Mouse (Mus musculus) adrenal gland, postnatal 14 days (tissue): ENCODE measurements around the gene Ssc4d. TPM values are rescaled to one million over a fixed set of nuclear protein-coding genes. Genes with fewer than 3 reads are reported as not detected.

ENCODE experiments used
- DNase-seq: peaks from one replicate; pipeline ENCODE4 v3.0.0; 2021; ENCODE audit warnings: mixed read lengths
- total RNA-seq: library from RNA; stranded (reverse); gene quantifications from 2 replicates; pipeline ENCODE4 v1.2.3, GENCODE M21; 2021

Ssc4d gene
- total RNA-seq, 1 experiment from 2014 or later: 3.1 TPM

DNA sequence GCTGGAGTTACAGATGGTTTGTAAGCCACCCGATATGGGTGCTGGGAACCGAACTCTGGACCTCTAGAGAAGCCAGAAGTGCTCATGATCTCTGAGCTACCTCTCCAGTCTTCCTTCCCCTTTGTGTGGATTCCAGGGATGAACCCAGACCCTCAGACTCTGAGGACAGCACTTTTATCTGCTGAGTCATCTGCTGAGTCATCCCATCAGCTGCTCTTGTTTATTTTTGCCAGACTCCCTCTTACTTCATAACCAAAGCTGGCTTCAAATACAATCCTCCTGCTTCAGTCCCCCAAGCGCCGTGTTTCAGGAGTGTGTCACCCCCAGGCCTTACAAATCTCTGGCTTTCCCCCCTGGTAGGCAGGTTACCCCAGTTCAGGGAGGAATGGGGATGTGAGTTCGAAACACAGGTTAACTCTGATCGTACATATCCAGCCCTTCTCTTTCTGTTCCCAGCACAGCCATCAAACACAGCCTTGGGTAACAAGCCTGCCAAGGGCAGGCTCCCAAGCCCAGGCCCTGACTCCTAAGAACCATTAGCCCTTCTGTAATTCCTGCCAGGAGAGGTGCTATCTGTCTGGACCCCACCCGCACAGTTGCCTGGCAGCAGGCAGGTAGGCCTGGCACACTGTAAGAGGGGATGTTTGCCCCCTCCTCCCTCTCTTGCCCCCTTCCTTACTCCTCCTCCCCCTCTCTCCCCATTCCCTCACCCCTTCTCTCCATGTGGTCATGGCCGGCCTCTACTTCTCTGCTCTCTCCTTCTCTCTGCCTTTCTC is 1.8 kb upstream of the Ssc4d start:
- DNase-seq: peak; percentile 49

DNA sequence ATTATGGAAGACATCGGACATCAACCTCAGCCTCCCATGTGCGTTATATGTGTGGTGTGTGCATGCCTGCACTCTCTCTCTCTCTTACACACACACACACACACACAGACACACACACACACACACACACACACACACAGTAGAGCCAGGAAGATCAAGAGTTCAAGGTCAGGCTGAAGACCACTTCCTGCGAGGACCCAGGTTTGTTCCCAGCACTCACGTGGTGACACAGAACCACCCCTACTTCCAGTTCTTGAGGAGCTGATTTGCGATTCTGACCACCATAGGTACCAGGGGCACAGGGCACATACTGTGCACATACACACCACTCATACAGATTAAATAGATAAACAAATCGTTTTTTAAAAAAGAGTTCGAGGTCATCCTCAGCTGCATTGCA is 2.5 kb downstream of the Ssc4d start:
- DNase-seq: no peak

GRCm38 (mm10) chr5:135970247-135970646 is 4.1 kb downstream of the Ssc4d start:
- DNase-seq: no peak

DNA sequence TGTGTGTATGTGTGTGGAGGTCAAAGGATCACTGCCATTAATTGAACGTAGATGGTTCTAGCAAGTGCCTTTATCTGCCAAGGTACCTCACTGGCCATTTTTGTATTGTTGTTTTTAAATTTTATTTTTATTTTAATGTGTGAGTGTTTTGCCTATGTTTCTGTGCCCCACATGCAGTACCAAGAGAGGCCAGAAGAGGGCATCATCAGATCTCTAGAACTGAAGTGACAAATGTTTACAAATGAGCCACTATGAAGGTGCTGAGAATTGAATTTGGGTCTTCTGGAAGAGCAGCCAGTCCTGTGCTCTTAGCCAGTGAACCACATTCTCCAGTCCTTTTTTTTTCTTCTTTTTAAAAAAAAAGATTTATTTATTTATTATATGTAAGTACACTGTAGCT is 5.5 kb downstream of the Ssc4d start:
- peak; percentile 72 for DNase-seq

DNA sequence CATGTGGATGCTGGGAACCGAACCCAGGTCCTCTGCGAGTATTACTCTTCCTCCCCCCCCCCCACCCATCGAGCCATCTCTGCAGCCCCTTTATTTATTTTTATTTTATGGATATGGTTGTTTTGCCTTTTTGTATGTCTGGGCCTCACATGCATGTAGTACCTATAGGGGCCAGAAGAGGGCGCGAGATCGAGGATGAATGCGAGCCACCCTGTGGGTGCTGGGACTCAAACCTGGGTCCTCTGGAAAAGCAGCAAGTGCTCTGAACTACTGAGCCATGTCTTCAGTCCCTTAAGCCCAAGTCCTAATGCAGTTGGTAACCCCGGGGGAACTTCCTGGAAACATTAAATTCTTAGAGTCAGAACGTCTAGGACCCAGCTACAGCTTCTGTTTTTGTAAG is 7.5 kb downstream of the Ssc4d start:
- no peak for DNase-seq

GRCm38 (mm10) chr5:135965501-135965930 is 8.8 kb downstream of the Ssc4d start:
- DNase-seq: peak; percentile 52

GRCm38 (mm10) chr5:135963280-135963627 is 11.1 kb downstream of the Ssc4d start:
- no peak for DNase-seq

DNA sequence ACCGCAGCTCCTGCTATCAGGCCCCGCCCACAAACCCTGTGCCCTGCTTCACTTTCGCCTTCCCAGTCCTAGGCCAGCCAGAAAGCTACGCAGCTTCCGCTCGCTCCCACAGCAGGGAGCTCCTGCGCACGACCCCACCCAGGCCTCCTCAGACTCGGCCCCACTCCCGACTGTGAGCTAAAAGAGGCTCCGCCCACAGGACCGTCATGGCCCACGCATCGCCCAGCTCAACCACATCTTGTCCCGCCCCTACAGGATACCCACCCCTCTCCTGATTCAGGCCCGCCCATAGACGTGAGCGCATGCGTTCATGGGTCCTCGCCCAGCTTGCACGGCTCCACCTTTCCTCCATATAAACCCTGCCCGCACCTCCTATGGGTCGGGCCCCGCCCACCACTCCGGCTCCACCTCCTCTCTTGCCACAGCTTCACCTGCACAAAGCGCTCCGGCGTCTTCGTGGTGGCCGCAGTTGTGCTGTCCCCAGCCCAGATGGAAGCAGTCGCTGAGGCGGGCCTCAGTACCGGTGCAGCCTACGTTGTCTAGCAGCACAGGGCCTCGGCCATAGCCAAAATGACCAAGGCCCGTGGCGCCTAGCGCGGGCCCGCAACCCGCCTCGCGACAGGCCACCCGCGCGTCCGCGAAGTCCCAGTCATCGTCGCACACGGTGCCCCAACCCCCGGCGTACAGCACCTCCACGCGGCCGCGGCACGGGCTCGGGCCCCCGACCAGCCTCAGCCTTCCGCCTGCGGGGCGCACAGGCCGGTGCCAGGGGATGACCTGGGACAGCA is 11.6 kb downstream of the Ssc4d start:
- DNase-seq: peak; percentile 99

DNA sequence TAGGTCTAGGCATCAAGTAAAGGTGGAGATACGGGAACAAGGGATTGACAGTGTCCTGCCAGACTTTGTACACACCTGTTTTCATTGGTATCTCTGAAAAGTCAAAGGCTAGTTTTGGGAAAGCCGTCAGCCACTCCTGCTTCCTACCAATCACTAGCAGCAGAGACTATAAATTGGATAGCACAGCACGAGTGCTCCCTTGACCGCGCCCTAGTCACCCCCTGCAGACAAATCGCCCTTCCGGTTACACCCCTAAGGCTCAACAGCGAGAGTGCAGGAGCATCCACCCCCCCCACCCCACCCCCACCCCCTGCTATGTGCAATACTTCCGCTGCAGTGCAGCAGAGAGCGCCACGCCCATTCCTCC is 12.2 kb downstream of the Ssc4d start:
- no peak for DNase-seq

- DNase-seq: no peak
These were observed 13.3 kb downstream of the Ssc4d start for GRCm38 (mm10) chr5:135960909-135961635.

GRCm38 (mm10) chr5:135959911-135960310 is 14.4 kb downstream of the Ssc4d start:
- no peak for DNase-seq

DNA sequence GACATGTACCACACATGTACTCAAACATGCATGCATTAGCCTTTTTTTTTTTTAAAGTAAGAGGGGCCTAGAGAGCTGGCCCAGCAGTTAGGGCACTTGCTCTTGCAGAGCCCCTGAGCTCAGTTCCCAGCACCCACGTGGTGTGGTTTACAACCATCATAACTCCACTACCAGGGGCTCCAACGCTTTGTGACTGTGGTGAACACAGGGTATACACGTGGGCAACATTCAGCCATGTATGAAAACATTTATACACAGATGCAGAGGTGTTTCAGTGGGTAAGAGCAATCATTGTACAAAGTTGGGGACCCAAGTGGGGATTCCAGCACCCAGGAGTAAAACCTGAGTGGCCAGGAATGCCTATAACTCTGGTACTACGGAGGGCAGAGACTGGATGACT is 16.0 kb downstream of the Ssc4d start:
- DNase-seq: no peak

GRCm38 (mm10) chr5:135957207-135957974 is 16.9 kb downstream of the Ssc4d start:
- peak; percentile 97 for DNase-seq

- no peak for DNase-seq
These were observed 17.8 kb downstream of the Ssc4d start for GRCm38 (mm10) chr5:135956300-135957206.

- no peak for DNase-seq
These were observed 21.5 kb downstream of the Ssc4d start for GRCm38 (mm10) chr5:135952830-135953229.

- DNase-seq: peak; percentile 43
These were observed 22.7 kb downstream of the Ssc4d start for GRCm38 (mm10) chr5:135951660-135952059.

DNA sequence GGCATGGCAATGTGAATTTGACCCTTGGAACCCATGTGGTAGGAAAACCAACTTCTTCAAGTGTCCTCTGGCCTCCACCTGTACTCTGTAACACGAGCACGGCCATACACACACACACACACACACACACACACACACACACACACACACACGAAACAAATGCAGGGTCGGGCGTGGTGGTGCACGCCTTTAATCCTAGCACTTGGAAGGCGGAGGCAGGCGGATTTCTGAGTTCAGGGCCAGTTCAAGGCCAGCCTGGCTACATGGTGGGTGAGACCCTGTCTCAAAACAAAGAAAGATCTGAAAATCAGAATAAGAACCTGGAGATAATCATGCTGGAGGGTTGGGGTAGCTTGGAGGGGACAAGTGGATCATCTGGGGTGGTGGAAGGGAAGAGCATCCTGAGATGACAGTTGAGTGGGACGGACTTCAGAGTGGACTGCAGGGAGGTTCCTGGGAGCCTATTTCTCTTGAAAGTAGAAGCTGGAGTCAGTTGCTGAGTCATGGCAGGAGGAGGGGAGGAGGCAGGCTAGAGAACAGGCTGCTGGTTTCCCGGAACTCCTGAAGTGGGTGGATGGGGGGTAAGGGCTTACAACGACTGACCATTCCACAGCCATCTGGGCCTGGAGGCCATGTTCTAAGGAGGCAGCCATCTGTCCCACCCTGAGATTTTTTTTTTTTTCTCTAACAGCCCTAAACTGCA is 23.5 kb downstream of the Ssc4d start:
- DNase-seq: peak; percentile 59

DNA sequence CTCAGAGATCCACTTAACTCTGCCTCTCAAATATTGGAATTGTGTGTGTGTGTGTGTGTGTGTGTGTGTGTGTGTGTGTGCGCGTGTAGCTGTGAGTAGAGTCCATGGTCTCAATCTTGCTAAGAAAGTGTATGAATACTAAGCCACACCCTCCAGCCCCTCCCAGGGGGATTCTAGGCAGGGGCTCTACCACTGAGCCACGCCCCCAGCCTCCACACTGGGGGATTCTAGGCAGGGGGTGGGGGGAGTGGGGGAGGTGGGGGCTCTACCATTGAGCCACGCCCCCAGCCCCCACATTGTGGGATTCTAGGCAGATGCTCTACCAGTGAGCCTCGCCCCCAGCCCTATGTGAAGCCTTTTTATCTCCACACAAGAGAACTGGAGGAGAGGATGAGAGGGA is 27.7 kb downstream of the Ssc4d start:
- no peak for DNase-seq

- peak; percentile 66 for DNase-seq
These were observed 28.4 kb downstream of the Ssc4d start for GRCm38 (mm10) chr5:135945916-135946408.

GRCm38 (mm10) chr5:135942710-135943109 is 31.6 kb downstream of the Ssc4d start:
- no peak for DNase-seq
